Mouse (Mus musculus) cortical plate, adult 2 months (tissue): ENCODE data around the gene Jtb.

Experiments used
- CTCF ChIP-seq: fragments of 200-500 bp; IDR thresholded peaks from 2 replicates; pipeline ENCODE4 v1.5.1; 2011; ENCODE audit warnings: mild to moderate bottlenecking, control low read depth, low read length; ENCODE audit not compliant: insufficient read depth; ENCODE audit errors: extremely low read depth
- POLR2A ChIP-seq: fragments of 200-500 bp; IDR thresholded peaks from 2 replicates; pipeline ENCODE4 v1.6.1; 2011; ENCODE audit warnings: mild to moderate bottlenecking, low read length, control low read depth; ENCODE audit not compliant: insufficient read depth; ENCODE audit errors: extremely low read depth

GRCm38 (mm10) chr3:90280708-90281107 lies 49.3 kb downstream of the Jtb start:
- TF ChIP-seq CTCF (no peak), POLR2A (no peak)
